Mouse (Mus musculus): ENCODE results near the gene Rcbtb2.
A peak's percentile ranks its signal among the peaks of the same experiment; 100 is the strongest.

Rcbtb2 gene

DNA sequence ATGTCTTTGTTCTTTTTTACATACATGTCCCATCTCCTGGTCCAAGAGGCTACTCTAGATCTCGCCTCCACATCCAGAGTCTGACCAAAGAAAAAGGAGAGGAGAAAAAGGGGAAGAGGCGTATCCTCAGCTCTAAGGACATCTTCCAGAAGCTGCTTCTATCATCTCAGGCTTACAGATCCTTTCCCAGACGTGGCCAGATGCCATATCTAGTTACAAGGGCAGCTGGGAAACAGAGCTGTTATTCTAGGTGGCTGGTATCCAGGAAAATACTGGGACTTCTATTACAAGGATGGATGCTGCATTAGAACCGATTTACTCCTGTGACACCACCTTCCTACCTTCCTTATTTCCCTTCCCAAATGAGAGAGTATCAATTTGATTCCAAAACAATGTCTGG lies 9.9 kb downstream of the Rcbtb2 start:
- Histone ChIP-seq H3K4me1 (replicated peaks; ENCODE audit: low read depth, low read length) (no peaks in the 10 kb centered on the region), H3K27me3 (ENCODE audit: insufficient read depth, low read length) (no peaks in the 10 kb centered on the region), H3K9me3 (ENCODE audit: low read length) (no peaks in the 10 kb centered on the region), H3K4me3 (replicated peaks; ENCODE audit: low read length) (no peak overlapping the region), H3K36me3 (ENCODE audit: insufficient read depth, low read length) (no peaks in the 10 kb centered on the region)
- TF ChIP-seq POU5F1 (IDR thresholded peaks at IDR 0.05; ENCODE audit: borderline replicate concordance, low read length): no peak
- TF ChIP-seq CTCF (conservative IDR thresholded peaks at IDR 0.05; ENCODE audit: low read length): no peak
- no peak for TF ChIP-seq NANOG (IDR thresholded peaks at IDR 0.05; ENCODE audit: borderline replicate concordance, low read length)

- peaks cover 1% of the 10 kb centered on the region; the same call in 1 of the 2 replicates for H3K4me1 ChIP-seq (replicated peaks; ENCODE audit: low read depth, low read length)
- no peaks in the 10 kb centered on the region for H3K9me3 ChIP-seq (ENCODE audit: low read length)
- H3K27me3 ChIP-seq (ENCODE audit: insufficient read depth, low read length): peaks cover 2% of the 10 kb centered on the region; the same call in 1 of the 2 replicates
- TF ChIP-seq POU5F1 (IDR thresholded peaks at IDR 0.05; ENCODE audit: borderline replicate concordance, low read length) (no peak), NANOG (IDR thresholded peaks at IDR 0.05; ENCODE audit: borderline replicate concordance, low read length) (no peak), CTCF (conservative IDR thresholded peaks at IDR 0.05; ENCODE audit: low read length) (no peak)
- no peak overlapping the region for H3K4me3 ChIP-seq (replicated peaks; ENCODE audit: low read length)
- H3K36me3 ChIP-seq (ENCODE audit: insufficient read depth, low read length): no peaks in the 10 kb centered on the region
These were observed 14.4 kb downstream of the Rcbtb2 start for GRCm38 (mm10) chr14:73137234-73137633.

DNA sequence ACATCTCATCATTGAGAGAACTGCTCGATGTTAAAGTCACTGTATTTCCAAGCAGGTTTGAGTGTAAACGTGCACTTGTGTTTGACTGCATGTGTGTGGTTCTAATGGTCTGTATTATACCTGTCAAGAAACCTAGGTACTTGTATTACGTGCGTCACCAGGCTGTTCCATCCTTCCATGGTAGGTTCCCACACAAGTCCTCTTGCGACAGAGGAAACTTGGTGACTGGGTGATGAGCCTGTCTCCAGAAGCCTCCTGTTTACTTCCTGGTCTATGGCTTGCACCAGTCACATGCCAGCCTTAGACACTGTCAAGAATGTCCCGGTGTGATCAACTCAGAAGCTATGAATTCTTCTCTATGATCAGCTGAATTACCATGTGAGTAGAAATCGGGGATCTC lies 15.6 kb downstream of the Rcbtb2 start:
- TF ChIP-seq POU5F1 (IDR thresholded peaks at IDR 0.05; ENCODE audit: borderline replicate concordance, low read length) (no peak), CTCF (conservative IDR thresholded peaks at IDR 0.05; ENCODE audit: low read length) (no peak), NANOG (IDR thresholded peaks at IDR 0.05; ENCODE audit: borderline replicate concordance, low read length) (no peak)
- H3K27me3 ChIP-seq (ENCODE audit: insufficient read depth, low read length): peaks cover 2% of the 10 kb centered on the region; the same call in 1 of the 2 replicates
- no peaks in the 10 kb centered on the region for H3K36me3 ChIP-seq (ENCODE audit: insufficient read depth, low read length)
- peaks cover 6% of the 10 kb centered on the region; the same call in 1 of the 2 replicates for H3K4me1 ChIP-seq (replicated peaks; ENCODE audit: low read depth, low read length)
- H3K9me3 ChIP-seq (ENCODE audit: low read length): no peaks in the 10 kb centered on the region
- no peak overlapping the region for H3K4me3 ChIP-seq (replicated peaks; ENCODE audit: low read length)

DNA sequence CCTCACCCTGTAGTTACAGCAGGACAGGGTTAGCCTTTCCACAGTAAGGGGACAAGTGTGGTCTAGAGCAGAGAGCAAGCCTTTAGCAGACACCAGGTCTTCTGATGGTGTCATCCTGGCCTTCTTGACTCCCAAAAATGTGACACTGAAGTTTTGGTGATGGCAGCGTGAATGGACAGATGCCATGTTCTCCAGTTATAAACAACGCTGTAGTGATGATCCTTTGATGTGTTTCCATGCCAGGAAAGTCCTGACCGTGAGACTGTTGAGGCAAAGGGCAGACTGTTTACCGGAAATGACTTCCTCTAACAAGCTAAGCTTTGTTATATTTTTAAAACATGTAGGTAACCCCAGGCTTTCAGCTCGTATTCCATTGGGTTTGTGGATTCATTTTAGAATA lies 17.0 kb downstream of the Rcbtb2 start:
- H3K9me3 ChIP-seq (ENCODE audit: low read length): no peaks in the 10 kb centered on the region
- H3K27me3 ChIP-seq (ENCODE audit: insufficient read depth, low read length): peaks cover 8% of the 10 kb centered on the region
- H3K4me3 ChIP-seq (replicated peaks; ENCODE audit: low read length): no peak overlapping the region
- TF ChIP-seq NANOG (IDR thresholded peaks at IDR 0.05; ENCODE audit: borderline replicate concordance, low read length): no peak
- no peak for TF ChIP-seq CTCF (conservative IDR thresholded peaks at IDR 0.05; ENCODE audit: low read length)
- TF ChIP-seq POU5F1 (IDR thresholded peaks at IDR 0.05; ENCODE audit: borderline replicate concordance, low read length): no peak
- no peaks in the 10 kb centered on the region for H3K36me3 ChIP-seq (ENCODE audit: insufficient read depth, low read length)
- peaks cover 14% of the 10 kb centered on the region for H3K4me1 ChIP-seq (replicated peaks; ENCODE audit: low read depth, low read length)

- TF ChIP-seq NANOG (IDR thresholded peaks at IDR 0.05; ENCODE audit: borderline replicate concordance, low read length) (no peak), POU5F1 (IDR thresholded peaks at IDR 0.05; ENCODE audit: borderline replicate concordance, low read length) (no peak), CTCF (conservative IDR thresholded peaks at IDR 0.05; ENCODE audit: low read length) (no peak)
- H3K27me3 ChIP-seq (ENCODE audit: insufficient read depth, low read length): peaks cover 8% of the 10 kb centered on the region
- H3K4me3 ChIP-seq (replicated peaks; ENCODE audit: low read length): no peak overlapping the region
- no peaks in the 10 kb centered on the region for H3K9me3 ChIP-seq (ENCODE audit: low read length)
- no peaks in the 10 kb centered on the region for H3K36me3 ChIP-seq (ENCODE audit: insufficient read depth, low read length)
- peaks cover 14% of the 10 kb centered on the region for H3K4me1 ChIP-seq (replicated peaks; ENCODE audit: low read depth, low read length)
These were observed 19.0 kb downstream of the Rcbtb2 start for GRCm38 (mm10) chr14:73141800-73142199.

DNA sequence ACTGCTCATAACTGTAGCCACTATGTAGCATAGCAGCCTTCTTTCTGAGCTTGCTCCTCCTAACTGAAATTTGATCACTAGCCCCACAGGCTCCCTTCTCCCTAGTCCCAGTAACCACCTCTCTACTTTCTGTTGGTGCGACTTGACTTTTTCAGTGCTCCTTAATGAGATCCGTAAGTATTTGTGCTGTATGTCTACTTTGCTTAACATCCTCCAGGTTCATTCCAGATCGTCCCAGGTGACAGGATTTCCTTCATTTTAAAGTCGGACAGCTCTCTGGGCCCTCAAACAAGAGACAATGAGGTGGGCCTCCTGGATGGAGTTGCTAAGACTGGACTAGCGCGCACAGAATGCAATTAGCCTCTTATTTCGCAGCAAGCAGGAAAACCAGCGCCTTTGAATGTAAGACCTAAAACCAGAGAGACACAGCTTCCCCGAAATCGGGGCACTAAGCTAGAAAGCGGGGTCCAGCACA lies 19.6 kb downstream of the Rcbtb2 start:
- TF ChIP-seq NANOG (IDR thresholded peaks at IDR 0.05; ENCODE audit: borderline replicate concordance, low read length): no peak
- Histone ChIP-seq H3K36me3 (ENCODE audit: insufficient read depth, low read length) (no peaks in the 10 kb centered on the region), H3K27me3 (ENCODE audit: insufficient read depth, low read length) (peaks cover 8% of the 10 kb centered on the region), H3K4me3 (replicated peaks; ENCODE audit: low read length) (peak overlapping the region; percentile 83), H3K9me3 (ENCODE audit: low read length) (no peaks in the 10 kb centered on the region), H3K4me1 (replicated peaks; ENCODE audit: low read depth, low read length) (peaks cover 14% of the 10 kb centered on the region)

DNA sequence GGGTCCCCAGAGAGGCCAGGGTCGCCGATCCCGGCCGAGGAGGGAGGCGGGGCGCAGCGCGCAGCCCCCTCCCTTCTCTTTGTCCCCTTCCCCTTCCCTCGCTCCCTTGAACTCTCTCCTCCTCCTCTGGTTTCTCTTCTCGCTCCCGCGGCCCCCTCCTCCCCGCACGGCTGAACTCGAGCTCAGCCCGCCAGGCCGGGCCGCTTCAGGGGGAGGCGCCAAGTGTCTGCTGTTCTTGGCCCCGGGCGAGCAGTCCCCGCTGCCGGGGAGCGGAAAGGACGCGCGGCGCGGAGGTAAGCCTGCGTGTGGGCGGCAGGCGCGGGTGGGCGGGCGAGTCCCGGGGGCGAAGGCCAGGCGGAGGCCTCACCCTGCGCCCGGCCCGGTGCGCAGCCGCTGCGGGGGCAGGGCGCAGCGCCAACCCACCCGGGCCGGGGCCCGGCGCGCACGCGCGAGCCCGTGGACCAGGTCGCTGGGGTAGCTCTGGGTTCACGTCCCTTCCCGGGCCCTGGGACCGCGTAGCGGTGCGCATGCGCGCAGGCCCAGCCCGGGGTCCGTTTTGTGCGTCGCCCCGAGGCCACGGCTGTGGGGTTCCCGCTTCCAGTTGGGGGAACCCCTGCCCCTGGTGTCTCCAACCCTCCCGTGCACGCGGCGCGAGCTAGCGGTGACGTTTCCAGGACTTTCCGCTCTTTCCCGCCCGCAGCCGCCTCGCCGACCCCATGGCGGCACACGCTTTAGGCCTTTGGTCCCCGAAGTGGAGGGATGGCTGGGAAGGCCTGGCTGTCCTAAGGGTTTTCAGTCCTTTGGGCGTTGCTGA lies 20.3 kb downstream of the Rcbtb2 start:
- Histone ChIP-seq H3K9me3 (ENCODE audit: low read length) (no peaks in the 10 kb centered on the region), H3K27me3 (ENCODE audit: insufficient read depth, low read length) (peaks cover 8% of the 10 kb centered on the region), H3K4me3 (replicated peaks; ENCODE audit: low read length) (peak overlapping the region; percentile 83), H3K36me3 (ENCODE audit: insufficient read depth, low read length) (no peaks in the 10 kb centered on the region), H3K4me1 (replicated peaks; ENCODE audit: low read depth, low read length) (peaks cover 14% of the 10 kb centered on the region)
- TF ChIP-seq NANOG (IDR thresholded peaks at IDR 0.05; ENCODE audit: borderline replicate concordance, low read length): no peak
- TF ChIP-seq POU5F1 (IDR thresholded peaks at IDR 0.05; ENCODE audit: borderline replicate concordance, low read length): no peak
- TF ChIP-seq CTCF (conservative IDR thresholded peaks at IDR 0.05; ENCODE audit: low read length): no peak

DNA sequence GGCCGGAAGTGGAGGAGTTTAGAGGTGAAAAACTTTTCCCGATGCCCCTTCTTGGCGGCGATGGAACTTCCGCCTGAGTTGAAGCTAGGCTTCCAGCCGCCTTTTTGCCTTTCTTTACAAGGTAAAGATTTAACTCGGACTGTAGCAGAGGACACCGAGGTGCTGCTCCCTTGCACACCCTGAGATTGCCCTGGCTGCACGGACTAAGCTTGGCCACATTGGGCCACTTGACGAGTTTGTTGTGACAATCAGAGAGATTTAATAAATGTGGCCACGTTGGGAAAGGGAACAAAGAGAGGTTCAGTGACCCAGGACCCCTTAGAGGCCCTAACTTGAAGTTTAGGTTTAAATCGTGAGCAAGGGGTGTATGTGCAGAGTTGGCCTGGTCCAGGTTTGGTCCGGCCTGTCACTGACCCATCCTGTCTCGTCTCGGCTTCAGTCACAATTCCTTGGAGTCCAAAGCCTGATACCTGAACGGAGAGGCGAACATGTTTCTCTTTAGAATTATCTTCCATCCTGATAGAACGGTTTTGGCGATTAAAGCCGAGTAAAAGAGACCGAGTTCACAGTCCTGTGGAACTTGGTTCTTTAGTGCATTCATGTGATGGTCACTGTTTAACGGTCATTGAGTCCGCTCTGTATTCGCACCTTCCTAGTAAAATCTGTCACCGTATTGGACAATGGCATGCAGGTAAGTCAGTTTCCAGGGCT lies 21.0 kb downstream of the Rcbtb2 start:
- H3K27me3 ChIP-seq (ENCODE audit: insufficient read depth, low read length): peaks cover 8% of the 10 kb centered on the region
- TF ChIP-seq POU5F1 (IDR thresholded peaks at IDR 0.05; ENCODE audit: borderline replicate concordance, low read length) (no peak), CTCF (conservative IDR thresholded peaks at IDR 0.05; ENCODE audit: low read length) (no peak), NANOG (IDR thresholded peaks at IDR 0.05; ENCODE audit: borderline replicate concordance, low read length) (no peak)
- H3K4me1 ChIP-seq (replicated peaks; ENCODE audit: low read depth, low read length): peaks cover 14% of the 10 kb centered on the region
- no peaks in the 10 kb centered on the region for H3K36me3 ChIP-seq (ENCODE audit: insufficient read depth, low read length)
- peak overlapping the region; percentile 83 for H3K4me3 ChIP-seq (replicated peaks; ENCODE audit: low read length)
- H3K9me3 ChIP-seq (ENCODE audit: low read length): no peaks in the 10 kb centered on the region

Data from E14TG2a.4 (cell line).